Mouse (Mus musculus) bone marrow, adult 2 months (tissue): ENCODE measurements around the gene Dock7. TPM values are rescaled to one million over a fixed set of nuclear protein-coding genes. Genes with fewer than 3 reads are reported as not detected.
"Not testable (repeated sequence)": the region's sequence is repeated elsewhere in the genome, so short reads cannot be mapped to it uniquely, and the experiment has no call there.

Source experiments
- H3K27ac ChIP-seq: fragments of 200-500 bp; 2 replicates; pipeline ENCODE4 v1.5.1; 2012; ENCODE audit warnings: low read depth, mild to moderate bottlenecking, control low read depth, inconsistent platforms, low read length; ENCODE audit not compliant: control insufficient read depth, poor library complexity, insufficient read depth
- H3K4me1 ChIP-seq: fragments of 200-500 bp; 2 replicates; pipeline ENCODE4 v1.6.1; 2011; ENCODE audit warnings: low read length; ENCODE audit not compliant: control insufficient read depth, insufficient read depth
- H3K4me3 ChIP-seq: fragments of 200-500 bp; replicated peaks from 2 replicates; pipeline ENCODE3; 2011; ENCODE audit warnings: mild to moderate bottlenecking, low read depth, low read length, control low read depth; ENCODE audit not compliant: control insufficient read depth
- CTCF ChIP-seq: fragments of 200-500 bp; IDR thresholded peaks from 2 replicates; pipeline ENCODE4 v1.5.1; 2011; ENCODE audit warnings: low read length, control low read depth; ENCODE audit not compliant: control insufficient read depth, insufficient read depth
- POLR2A ChIP-seq: fragments of 200-500 bp; IDR thresholded peaks from 2 replicates; pipeline ENCODE4 v1.6.1; 2011; ENCODE audit warnings: low read depth, mild to moderate bottlenecking, control low read depth, low read length, borderline replicate concordance; ENCODE audit not compliant: control insufficient read depth
- WGBS: fragments of 180-500 bp; shearing (Covaris S2); methylation state at CpG from one replicate; pipeline ENCODE4 v1.1.7; 2018; 5-methylcytosine and 5-hydroxymethylcytosine counted together
- polyA plus RNA-seq: library from polyadenylated mRNA; stranded (reverse); fragments of >200 nt; gene quantifications from 2 replicates; pipeline ENCODE4 v1.2.4, GENCODE M21; 2011; ENCODE audit warnings: low replicate concordance; ENCODE audit not compliant: missing spikeins, insufficient read depth, insufficient read length

Gene Dock7
- polyA plus RNA-seq, 1 experiment = 7.0 TPM

DNA sequence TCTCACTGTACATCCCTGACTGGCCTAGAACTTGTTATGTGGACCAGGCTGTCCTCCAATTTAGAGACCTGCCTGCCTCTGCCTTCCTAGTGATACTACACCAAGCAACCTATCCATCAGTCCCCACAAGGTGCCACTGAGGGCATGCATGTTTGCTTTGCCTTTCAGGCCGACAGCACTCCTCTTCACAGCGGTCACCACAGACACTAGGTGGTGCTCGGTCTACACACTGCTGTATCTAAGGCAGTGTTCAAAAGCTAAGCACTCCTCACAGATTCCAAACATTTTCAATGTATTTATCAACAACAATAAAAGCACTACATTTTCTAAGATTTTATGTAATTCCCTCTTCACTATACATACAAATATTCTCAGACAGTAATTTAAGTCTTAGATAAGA is 150.8 kb downstream of the Dock7 start:
- WGBS = 90% methylated on average over 3 of the region's 3 CpGs
- Histone ChIP-seq H3K4me3 (no peak overlapping the region), H3K4me1 (no peaks in the 10 kb centered on the region), H3K27ac (no peak overlapping the region)
- no peak for TF ChIP-seq CTCF
- no peak for TF ChIP-seq POLR2A

DNA sequence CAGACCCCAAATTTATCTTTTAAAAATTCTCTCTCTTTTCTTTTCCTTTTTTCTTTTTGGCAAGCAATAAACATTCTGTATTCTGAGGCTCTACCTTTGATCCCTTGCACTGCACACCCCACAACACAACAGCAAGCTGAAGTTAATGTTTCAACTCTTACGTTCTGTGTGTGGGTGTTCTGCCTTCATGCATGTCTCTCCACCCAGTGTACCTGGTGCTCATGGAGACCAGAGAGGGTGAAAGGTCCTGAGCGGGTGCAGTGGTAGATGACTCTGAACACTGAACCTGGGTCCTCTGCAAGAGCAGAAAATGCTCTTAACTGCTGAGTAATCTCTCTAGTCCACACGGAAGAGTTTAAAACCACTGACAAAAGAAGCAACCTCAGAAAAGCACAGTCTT is 160.5 kb downstream of the Dock7 start:
- no peak overlapping the region for H3K27ac ChIP-seq
- no peak overlapping the region for H3K4me3 ChIP-seq
- 77% methylated on average over 3 of the region's 3 CpGs for WGBS
- H3K4me1 ChIP-seq = no peaks in the 10 kb centered on the region
- TF ChIP-seq CTCF = no peak
- no peak for TF ChIP-seq POLR2A

DNA sequence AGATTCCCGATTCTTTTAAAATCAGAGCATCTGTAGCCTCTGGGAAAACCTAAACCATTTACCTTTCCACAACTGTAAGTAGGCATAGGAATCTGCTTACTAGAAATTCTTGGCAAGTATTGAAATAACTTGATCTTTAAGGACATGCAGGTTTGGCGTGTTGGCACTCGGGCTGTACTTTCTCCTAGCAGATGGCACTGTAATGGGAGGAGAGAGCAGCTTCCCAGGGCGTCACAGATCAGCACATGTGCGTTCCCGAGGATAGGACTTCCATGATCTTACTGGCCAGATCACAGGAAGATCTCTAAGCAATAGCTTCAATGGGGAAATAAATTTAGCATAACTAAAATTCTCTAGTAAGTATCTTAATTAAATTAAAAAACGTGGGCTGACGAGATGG is 164.7 kb downstream of the Dock7 start:
- WGBS = 90% methylated on average over 8 of the region's 8 CpGs
- Histone ChIP-seq H3K4me3 (no peak overlapping the region), H3K4me1 (no peaks in the 10 kb centered on the region), H3K27ac (no peak overlapping the region)
- TF ChIP-seq CTCF (no peak), POLR2A (no peak)

DNA sequence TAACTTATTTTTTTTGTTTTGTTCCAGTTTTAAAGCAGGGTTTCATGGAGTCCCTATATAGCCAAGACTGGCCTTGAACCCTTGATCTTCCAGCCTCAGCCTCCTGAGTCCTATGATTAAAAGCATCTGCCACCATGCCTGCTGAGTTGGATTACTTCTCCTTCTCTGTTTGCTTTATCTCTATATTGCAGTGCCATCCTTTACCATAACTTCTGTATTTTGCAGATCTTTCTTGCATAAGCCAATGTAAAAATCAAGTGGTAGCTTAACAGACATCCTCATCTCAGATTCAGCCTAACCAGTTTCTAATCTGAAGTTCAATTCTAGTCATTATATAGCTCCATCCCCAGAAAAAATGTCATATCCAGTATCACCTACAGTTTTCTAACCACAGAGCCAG is 170.2 kb downstream of the Dock7 start:
- Histone ChIP-seq H3K4me3 (no peak overlapping the region), H3K27ac (no peak overlapping the region), H3K4me1 (no peaks in the 10 kb centered on the region)
- TF ChIP-seq POLR2A = no peak
- TF ChIP-seq CTCF = no peak

DNA sequence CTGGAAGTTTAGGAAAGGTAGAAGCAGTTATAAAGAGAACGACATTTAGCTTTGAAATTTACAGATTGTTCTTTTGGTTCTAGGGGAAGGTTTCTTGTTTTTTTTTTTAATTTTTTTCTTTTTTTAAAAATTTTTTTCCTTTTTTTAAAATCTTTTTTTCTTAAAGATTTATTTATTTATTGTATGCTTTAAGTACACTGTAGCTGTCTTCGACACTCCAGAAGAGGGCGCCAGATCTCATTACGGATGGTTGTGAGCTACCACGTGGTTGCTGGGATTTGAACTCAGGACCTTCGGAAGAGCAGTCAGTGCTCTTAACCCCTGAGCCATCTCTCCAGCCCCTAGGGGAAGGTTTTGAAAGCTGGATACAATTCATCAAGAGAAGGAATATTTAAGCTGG is 182.5 kb downstream of the Dock7 start:
- H3K4me1 ChIP-seq, H3K27ac ChIP-seq, H3K4me3 ChIP-seq: not testable (repeated sequence)
- 89% methylated on average over 6 of the region's 6 CpGs for WGBS

DNA sequence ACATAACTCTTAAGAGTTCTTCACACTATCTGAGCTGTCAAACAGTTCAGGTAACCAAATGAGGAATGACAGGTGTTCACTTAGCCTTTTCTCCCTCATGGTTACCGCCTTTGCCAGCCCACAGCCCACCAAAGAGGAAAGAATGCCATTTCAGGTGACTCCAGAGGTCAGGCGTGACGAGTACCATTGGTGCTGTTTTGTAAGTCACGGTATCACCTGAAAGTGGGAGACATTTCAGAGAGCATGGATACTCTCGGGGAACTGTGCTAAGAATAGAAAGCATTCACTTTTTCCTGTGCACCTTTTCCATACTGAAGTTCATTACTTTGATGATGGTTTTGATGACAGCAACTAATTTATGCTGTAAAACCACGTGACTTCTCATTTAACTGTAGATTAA is 184.7 kb downstream of the Dock7 start:
- TF ChIP-seq CTCF = no peak
- TF ChIP-seq POLR2A = no peak
- no peaks in the 10 kb centered on the region for H3K4me1 ChIP-seq
- H3K27ac ChIP-seq = no peak overlapping the region
- H3K4me3 ChIP-seq = no peak overlapping the region
- WGBS = 87% methylated on average over 6 of the region's 6 CpGs

DNA sequence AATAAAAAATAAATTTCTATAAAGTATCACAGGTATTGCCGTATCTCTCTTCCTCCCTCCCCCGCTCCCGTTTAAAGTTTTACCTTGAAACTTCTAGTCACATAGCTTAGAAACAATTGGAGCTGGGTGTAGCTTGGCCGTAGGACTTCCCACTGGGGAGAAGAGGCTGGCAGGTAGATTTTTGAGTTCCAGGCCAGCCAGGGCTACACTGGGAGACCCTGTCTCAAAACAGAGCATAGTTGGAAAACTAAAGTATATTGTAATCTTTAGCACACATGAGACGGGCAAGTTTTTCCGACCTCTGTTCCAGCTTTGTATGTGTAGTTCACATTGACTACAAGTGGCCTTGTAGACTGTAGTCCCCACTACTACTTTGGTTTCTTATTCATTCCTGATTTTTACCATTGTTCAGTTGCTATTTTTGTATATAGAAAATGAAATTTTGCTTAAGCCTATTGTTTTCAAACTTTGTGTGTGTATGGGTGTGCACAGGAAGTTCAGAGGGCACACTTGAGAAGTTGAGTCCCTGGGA is 195.4 kb downstream of the Dock7 start:
- TF ChIP-seq CTCF (no peak), POLR2A (no peak)
- Histone ChIP-seq H3K27ac (no peak overlapping the region), H3K4me3 (peak overlapping the region; percentile 55), H3K4me1 (peaks cover 4% of the 10 kb centered on the region; the same call in 1 of the 2 replicates)
- 8% methylated on average over 6 of the region's 6 CpGs for WGBS

DNA sequence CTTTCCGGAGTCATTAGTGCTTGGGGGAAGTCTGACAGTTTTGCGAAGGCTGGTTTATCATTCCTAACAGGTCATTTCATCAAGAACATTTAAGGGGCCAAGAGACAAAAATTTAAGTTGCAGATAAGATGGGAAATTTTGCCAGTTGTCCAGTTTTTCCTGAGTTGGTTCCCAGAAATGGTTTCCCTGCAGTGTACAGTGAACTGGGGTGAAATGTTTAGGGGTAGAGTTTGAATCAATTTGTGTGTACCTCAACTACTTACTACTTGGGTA is 195.9 kb downstream of the Dock7 start:
- WGBS = 1% methylated on average over 2 of the region's 2 CpGs
- Histone ChIP-seq H3K4me3 (peak overlapping the region; percentile 91), H3K4me1 (peaks cover 4% of the 10 kb centered on the region; the same call in 1 of the 2 replicates), H3K27ac (no peak overlapping the region)
- TF ChIP-seq POLR2A (no peak), CTCF (no peak)

DNA sequence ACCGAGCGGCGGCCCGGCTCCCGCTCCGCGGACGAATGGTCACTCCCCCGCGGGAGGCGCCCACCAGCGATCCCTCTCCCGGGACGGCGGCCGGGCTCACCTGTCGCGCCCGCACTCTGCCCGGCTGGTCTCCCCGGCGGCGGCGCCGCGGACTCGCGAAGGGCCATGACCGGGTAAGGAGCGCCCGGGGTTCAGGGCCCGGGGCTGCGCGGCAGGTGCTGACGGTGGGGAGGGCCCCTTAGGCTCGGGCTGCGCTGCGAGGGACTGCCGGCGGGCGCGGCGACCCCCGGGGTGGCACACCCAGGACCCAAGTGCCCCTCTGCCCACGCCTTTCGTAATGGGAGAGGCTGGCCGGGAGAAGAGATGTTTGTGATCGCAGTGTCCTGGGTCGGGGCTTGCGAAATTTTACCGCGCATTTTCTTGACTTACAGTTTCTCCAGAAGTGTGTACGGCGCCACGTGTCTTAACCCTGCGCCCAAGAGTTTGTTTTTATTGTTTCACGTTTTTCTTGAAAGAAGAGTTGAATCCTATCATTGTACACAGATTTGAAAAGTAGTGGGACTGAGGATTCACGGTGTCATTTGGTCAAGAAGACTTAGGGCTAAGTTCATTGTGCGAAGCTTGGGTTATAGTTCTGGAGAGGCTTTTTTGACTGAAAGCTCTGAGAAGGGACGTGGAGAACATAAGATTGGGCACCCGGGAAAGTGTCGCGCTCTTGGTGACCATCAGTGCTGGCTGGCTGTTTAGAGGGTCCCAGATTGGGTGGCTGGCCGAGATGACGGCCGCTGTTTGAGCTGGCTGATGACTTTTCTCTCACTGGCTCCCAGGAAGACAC is 196.4 kb downstream of the Dock7 start:
- H3K4me1 ChIP-seq = peaks cover 4% of the 10 kb centered on the region; the same call in 1 of the 2 replicates
- no peak for TF ChIP-seq POLR2A
- no peak for TF ChIP-seq CTCF
- under 1% methylated on average over 66 of the region's 66 CpGs for WGBS
- H3K27ac ChIP-seq = peak overlapping the region; percentile 100
- peak overlapping the region; percentile 91 for H3K4me3 ChIP-seq
